Mouse (Mus musculus): ENCODE measurements around the gene March2. TPM values are rescaled to one million over a fixed set of nuclear protein-coding genes. Genes with fewer than 3 reads are reported as not detected.

The March2 gene
- total RNA-seq, 2 experiments from 2014 or later = 89.8 to 90.4 TPM

DNA sequence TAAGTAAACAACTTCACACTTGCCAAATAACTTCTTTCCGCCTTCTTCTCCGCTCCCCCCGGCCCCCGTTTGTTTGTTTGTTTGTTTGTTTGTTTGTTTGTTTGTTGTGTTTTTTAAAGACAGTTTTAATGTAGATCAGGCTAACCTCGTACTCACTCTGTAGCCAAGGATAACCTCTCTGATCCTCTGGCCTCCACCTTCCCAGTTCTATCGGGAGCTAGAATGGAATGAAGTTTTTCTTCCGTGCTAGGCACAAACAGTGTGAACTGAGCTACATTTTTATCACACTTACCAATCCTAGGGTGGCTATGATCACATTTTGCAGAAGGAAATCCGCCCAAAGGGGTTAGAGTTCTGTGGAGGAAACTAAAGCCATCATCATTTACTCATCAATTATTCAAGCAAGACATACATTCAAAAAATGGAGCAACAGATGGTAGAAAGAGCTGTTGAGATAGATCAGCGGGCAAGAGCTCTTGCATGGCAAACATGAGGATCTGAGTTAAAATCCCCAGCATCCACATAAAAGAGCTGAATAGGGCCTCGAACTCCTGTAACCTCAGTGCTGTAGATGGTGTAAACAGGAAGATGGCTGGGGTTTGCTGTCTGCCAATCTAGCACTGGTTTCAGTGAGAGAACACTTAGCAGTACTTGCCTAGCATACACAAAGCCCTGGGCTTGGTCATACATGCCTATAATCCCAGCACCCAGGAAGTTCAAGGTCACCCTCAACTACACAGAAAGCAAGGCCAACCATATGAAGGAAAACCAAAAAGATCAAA is 665 bp upstream of the March2 start:
- DNase-seq = no peak

DNA sequence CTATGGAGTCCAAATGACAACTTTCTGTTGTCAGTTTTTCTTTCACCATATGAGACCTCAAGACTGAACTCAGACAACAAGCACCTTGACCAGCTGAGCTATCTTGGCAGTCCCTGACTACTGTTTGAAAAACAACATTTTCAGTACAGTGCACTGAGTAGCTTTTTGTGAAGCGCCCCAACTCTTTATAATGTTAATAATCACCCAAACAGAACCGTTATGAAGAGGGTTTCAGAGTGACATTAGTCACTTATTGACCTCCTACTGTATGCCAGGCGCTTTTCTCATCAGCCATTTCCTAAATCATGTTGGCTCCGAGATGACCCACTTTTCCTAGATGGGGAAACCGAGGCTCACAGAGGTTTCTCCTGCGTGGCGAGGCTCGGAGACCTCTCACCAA is 488 bp downstream of the March2 start:
- DNase-seq = no peak

DNA sequence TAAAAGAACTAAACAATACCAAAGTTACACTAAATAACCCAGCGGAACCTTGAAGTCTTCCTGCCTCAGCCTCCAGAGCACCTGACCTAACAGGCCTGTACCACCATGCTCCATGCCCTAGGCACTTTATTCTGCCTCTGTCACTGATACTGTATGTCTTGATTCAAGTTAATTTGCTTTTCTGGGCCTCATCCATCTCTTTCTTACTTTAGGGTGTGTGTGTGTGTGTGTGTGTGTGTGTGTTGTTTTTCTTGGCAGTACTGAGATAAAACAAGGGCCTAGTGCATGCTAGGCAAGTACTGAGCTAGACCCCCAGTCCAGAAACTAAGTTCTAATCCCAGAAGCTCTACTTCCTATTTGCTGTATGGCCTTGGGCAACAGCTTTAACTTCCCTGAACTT is 1.2 kb downstream of the March2 start:
- no peak for DNase-seq

DNA sequence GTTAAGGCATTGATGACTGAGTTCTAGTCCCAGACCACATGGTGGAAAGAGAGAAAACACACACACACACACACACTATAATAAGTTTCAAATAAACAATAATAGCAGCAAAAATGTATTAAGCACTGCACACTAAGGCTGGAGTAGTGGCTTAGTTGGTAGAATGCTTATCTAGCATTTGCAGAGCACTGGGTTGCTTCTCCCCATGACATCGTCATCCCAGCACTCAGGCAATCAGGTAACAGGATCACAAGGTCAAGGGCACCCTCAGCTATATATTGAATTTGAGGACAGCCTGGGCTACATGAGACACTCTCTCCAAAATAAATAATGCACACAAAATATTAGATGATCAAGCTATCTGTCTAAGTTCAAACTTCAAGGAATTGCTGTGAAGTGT is 3.7 kb downstream of the March2 start:
- no peak for DNase-seq

DNA sequence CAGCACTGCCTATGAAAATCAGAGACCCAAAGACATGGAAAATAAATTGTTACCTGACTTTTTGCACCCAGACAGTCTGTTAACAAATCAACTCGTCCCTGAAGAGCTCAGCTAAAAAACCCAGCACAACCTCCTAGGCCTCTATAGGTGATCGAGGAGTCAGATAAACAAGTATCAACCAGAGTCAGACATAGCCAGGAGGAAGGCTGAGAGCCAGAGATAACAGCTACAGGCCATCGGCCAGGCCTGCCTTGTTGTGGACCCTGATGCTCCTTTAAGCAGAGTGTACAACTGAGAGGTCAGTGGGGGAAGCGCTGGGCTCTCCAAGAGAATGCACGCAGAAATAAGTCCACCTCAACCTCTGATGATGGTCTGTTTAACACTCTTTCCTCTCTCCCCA is 5.2 kb downstream of the March2 start:
- DNase-seq = no peak

DNA sequence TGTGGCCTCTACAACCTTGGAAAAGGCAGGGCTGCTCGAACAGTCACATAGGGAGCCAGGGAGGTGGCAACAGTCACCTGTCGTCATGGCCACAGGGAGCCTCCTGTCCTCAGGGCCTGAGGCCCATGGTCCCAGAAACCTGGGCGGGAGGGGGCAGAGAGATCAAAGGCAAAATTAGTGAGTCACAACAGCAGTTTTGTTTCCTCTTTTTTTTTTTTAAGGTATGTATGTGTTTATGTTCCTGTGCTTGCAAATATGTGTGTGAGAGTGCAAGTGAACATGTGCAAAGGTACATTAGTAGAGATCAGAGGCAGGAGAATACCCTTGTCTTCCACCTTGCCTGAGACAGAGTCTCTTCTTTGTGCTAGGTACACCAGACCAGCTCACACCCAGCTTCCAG is 8.6 kb downstream of the March2 start:
- DNase-seq = no peak

DNA sequence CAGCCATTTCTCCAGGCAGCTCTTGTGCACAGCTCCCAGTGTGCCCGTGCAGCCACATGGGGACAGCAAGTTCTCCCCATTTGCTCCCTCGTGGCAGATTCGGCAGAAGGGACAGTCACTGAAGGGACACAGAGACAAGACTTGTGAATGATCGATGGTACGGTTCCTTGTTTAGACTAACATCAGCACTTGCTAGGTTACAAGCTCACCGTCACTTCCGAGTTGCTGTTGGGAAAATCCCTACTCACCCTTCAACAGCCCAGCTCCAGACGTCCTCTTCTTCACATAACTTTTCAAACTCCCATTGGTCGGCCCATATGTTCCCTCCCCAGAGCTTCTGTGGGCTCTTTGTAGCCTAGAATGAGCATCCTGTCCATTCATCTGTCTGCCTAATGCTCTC is 15.4 kb downstream of the March2 start:
- no peak for DNase-seq

DNA sequence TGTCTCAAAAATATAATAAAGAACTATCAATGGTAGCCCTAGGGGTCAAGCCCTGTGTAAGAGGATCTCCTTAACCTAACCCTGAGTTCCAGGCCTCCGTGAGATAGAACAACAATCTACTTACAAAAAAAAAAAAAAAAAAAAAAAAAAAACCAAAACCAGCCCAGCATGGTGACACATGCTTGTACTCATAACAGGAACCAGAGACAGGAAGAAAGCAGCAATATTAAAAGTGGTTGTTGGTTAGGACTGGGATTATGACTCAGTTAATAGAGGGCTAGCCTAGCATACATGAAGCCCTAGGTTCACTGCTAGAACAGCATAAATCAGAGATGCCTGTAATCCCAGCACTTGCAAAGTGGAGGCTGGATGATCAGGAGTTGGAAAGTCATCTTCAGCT is 16.3 kb downstream of the March2 start:
- DNase-seq = no peak

DNA sequence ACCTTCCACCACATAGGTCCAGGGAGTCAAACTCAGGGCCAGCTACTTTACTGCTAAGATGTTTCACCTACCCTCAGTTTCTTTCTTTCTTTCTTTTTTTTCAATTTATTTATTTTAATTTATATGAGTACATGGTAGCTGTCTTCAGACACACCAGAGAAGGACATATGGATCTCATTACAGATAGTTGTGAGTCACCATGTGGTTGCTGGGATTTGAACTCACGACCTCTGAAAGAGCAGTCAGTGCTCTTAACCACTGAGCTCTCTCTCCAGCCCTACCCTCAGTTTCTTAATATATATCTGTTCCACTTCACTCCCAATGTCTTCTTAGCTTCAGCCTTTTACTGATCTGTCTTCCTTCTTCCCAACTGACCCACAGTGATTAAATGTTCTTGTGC is 23.0 kb downstream of the March2 start:
- no peak for DNase-seq

DNA sequence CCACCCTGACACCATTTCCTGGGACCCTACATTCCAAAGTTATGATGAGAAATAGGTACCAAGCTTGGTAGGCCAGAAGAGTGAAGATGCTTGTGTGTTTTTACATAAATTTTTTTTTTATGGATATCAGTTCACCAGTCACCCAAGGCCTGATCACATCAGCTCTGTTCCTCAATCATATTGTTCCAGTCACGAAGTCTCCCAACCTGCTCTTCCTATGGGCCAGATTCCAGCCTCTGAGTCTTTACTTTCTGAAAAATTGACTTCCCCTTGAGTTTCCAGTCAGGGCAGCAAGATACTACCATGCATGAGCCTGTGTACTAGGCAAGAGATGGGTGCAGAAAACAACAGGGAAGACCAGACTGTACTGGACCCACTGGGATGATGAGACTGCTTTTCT is 31.7 kb downstream of the March2 start, which contains the start of gene Hnrnpm:
Gene Hnrnpm, minus strand, starts transcription at position 101 of the 400 bp plus-strand sequence.
- no peak for DNase-seq

DNA sequence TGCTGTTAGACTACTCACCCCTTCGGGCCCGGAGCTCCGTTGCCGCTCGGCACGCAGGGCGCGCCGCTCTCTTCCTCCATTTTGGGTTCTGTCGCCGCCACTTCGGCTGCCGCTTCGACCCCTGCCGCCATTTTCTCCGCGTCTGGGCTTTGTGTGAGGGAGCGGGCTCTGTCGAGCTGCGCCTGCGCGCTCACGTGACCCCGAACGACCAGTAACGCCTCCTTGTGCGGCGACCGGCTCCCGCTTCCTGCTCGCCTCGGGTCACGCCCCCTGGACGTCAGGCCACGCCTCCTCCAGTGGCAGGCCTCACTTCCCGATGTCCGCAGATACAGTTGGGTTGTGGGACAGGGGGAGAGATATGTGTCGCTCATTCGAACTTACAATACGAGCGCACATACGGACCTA is 33.2 kb downstream of the March2 start:
- DNase-seq = peak; percentile 97

DNA sequence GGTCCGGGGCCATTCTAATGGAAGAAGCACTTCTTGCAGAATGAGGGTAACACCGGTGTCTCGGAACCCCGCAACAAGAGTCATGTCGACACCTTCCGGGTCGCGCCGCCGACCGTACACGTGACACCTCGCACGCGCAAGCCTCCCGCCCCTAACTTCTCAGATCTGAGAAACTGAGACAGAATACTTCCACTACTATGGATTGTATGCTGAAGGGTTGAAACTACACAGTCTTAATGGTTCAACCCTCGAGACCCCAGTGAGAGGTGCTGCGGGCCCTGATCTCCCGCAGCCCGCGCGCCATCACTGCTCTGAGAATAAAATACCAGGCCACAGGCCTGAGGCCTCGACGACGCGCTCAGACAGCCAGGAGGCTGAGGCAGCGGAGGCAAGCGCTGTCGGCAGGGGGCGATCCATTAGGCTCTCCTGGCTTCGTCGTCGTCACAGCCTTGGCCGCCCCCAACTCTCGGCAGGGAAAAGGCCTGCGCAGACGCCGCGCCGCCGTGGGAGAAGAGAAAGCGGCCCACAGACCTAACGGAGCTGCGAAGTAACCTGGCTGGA is 33.7 kb downstream of the March2 start:
- peak; percentile 37 for DNase-seq

DNA sequence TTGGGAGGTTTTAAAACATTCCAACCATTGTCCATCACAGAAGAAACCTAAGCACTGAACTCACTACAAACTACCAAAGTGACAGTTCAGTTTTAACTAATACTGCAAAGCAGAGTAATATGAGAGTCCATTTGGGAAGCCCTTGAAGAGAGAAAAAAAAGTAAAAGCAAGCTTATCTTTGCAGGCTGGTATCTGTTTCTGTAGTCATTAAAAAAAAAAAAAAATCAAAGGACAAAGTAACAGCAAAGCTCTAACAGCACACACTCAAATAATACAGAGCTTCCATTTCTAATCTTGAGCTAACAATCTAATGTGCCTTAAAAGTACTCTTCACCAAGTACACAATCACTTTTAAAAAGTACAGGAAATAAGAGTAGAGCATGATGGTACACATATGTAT is 36.7 kb downstream of the March2 start:
- DNase-seq = no peak

DNA sequence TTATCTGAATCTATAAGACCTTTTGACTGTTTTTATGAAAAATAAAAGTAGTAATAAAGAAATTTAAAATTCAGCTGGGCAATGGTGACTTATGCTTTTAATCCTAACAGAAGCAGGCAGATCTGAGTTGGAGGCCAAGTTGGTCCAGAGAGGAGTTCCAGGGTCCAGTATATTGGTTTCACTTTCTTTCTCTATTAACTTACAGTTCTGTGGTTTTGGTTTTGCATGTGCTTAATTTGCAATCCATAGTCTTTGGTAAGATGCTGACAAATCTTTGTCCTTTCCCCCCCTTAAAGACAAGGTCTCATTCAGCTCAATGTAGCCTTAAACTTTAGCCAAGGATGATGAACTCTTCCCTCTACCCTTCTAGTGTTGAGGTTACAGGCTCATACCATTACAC is 39.7 kb downstream of the March2 start:
- DNase-seq = no peak

DNA sequence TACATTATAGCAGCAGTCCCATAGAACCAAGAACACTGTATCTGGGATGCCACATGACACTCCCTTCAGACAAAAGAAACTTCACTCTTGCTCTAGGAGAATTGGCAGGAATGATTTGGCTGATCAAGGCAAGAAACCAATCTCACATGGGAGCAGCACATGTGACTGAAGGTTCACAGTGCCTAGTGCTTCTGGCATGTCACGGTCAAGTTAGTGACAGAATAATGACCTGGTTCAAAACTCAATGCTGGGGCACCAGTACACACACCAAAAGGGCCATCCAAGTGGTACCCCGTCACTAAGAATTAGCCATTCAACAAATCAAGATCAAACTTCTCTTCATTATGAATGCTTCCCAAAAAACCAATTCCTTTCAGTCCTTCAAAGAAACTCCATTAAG is 42.4 kb downstream of the March2 start:
- DNase-seq = no peak

DNA sequence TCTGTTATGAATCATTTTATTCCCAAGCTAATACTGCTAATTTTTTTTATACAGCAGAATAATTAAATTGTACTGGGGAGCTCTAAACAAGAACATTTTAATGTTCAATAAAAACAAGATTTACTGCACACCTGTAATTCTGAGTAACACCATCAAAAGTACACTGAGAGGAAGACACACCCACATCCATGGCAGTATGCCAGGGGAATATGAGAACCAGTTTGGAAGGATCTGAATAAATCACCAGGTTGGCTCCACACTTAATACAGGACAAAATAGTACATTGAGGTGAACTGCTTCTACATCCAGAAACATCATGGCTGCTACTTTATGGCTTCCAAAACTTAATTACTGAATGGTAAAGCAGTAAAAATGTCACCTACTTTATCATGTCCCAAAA is 43.0 kb downstream of the March2 start:
- DNase-seq = no peak

DNA sequence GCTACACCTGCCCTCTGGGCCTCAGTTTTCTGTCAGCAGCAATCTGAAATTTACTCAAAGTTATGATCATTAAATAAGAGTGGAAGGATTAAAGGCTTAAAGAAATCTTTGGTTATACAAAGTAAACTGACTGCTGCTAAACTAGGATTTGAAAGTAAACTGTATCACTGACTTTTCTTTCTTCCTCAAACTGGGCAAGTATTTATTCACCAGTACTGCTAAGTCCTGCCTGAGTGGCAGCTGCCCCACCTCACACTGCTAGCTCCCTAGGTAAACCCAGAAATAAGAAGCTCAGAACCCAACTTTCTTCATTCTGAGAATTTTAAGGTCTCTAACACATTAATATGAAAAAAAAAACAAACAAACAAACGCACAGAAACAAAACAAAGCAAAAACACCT is 44.6 kb downstream of the March2 start:
- no peak for DNase-seq

DNA sequence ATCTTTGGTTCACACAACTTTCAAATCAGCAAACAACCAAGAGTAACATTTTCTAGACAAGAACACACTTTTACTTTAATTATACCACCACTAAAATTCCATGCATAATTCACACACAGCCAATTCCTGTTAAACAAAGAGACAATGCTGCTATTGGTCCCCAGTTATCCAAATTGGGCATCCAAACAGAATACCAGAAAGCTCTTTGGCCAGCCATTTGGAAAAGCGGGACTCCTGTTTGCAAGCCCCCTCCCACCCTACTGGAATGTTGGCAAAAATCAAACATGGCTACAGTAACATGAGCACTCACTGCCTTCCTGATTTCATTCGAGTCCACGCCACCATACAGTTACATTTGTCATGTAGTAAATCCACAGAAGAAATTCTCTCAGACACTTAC is 48.8 kb downstream of the March2 start:
- no peak for DNase-seq

DNA sequence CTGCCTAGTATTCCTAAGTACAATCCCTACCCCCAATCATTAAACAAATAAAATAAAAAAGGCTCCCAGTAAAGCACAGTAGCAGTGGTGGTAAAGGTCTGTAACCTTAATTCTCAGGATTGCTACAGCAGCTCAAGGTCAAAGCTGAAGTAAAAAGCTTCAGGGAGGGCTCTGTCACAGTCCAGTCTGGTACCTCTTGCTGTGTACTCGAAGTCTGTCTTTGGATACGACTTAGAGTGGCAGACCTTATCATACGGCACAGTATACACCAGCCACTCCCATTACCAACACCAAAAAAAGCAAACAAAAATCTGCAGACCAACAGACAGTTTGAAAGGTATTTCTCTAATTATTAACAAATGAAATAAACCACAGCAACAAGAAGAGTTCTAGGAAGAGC is 51.7 kb downstream of the March2 start:
- no peak for DNase-seq

DNA sequence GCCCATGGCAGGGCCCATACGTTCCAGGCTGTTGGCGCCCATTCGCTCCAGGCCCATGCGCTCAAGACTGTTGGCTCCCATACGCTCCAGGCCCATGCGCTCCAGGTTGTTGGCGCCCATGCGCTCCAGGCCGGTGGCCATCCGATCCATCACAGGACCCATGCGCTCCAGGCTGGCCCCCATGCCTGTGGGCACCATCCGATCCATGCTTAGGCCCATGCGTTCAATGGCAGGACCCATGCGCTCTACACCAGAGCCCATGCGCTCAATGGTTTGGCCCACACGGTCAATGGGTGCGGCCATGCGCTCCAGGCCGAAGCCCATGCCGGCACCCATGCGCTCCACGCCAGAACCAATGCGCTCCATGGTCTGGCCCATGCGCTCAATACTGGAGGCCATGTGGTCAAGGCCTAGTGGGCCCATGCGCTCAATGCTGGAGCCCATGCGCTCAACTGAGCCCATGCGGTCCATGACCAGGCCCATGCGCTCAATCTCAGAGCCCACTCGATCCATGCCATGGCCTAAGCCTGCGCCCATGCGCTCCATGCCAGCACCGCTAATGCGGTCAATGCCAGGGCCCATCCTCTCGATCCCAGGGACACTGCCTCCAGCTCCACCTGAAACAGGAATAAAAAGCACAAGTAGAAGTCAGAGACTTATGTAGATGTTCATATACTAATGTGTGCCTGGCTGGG is 68.5 kb downstream of the March2 start:
- DNase-seq = no peak

DNA sequence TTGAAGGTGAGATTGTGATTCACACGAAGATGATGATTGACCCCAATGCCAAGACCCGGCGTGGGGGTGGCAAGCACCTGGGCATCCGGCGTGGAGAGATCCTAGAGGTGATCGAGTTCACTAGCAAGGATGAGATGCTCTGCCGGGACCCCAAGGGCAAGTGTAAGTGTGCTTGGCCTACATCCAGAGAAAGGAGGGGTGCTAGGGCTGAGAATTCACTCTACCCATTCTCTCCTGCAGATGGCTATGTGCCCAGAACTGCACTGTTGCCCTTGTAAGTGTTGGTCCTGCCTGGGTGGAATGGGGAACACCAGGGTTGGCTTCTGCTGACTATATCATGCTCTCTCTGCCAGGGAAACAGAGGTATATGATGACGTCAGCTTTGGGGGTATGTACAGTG is 73.4 kb downstream of the March2 start:
- no peak for DNase-seq

DNA sequence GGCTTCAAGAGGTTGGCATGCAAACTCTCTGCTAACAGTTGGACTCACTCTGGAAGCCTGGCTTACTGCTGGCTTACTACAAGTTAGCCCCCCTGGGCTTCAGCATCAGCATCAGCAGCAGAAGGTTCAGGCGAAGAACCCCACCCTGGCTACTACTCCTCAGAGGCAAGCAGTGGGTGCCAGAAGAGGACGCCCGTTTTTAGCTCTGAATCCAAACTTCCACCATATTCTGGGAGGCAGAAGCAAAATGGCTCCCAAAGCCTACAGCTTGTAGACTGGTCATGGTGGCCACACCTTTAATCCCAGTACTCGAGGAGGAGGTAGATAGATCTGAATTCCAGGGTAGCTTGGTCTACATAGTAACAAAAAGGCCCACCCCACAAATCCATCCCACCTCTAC is 74.4 kb downstream of the March2 start:
- DNase-seq = no peak

DNA sequence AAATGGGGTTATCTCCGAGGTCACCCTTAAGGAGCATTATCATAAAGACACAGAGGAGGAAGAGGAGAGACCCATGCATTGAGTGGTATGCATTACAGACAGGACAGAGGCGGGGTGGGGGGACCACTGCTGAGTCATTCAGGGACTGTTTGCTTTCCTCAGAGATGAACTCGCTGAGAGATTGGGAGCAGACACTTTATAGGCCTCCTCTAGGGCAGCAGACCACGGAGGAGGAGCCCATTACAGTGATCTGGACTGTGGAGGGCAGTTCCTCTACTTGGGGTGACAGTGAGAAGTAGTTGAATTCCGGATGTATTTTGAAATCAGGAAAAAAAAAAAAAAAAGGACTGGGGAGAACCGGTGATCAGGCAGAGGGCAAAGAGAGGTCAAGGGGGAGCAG is 78.7 kb downstream of the March2 start:
- no peak for DNase-seq
